Mouse (Mus musculus): Measurements from ENCODE around the gene Kat14. TPM values are rescaled to one million over a fixed set of nuclear protein-coding genes. Genes with fewer than 3 reads are reported as not detected.

The Kat14 gene
- polyA plus RNA-seq, 1 experiment = 28.6 TPM

- TF ChIP-seq POLR2A (IDR thresholded peaks at IDR 0.05; ENCODE audit: borderline replicate concordance, extremely low read depth, low read depth, low read length) (no peak), CTCF (IDR thresholded peaks at IDR 0.05; ENCODE audit: insufficient read depth, low read length) (peak; percentile 36; the same call in 1 of the 2 replicates)
- WGBS = 54% methylated on average over 4 of the region's 4 CpGs
- DNase-seq = no peak
- H3K4me1 ChIP-seq (ENCODE audit: control insufficient read depth, insufficient read depth, low read length) = no peaks in the 10 kb centered on the region
- no peak overlapping the region for H3K4me3 ChIP-seq (replicated peaks; ENCODE audit: extremely low read depth, low read depth, low read length)
Measured at GRCm38 (mm10) chr2:144438424-144438823, 69.6 kb downstream of the Kat14 start.

- no peak for TF ChIP-seq POLR2A (IDR thresholded peaks at IDR 0.05; ENCODE audit: borderline replicate concordance, extremely low read depth, low read depth, low read length)
- no peak for TF ChIP-seq CTCF (IDR thresholded peaks at IDR 0.05; ENCODE audit: insufficient read depth, low read length)
- Histone ChIP-seq H3K4me3 (replicated peaks; ENCODE audit: extremely low read depth, low read depth, low read length) (no peak overlapping the region), H3K4me1 (ENCODE audit: control insufficient read depth, insufficient read depth, low read length) (no peaks in the 10 kb centered on the region)
- no peak for DNase-seq
- WGBS = 53% methylated on average over 3 of the region's 3 CpGs
Measured at GRCm38 (mm10) chr2:144439191-144439700, 70.5 kb downstream of the Kat14 start.

DNA sequence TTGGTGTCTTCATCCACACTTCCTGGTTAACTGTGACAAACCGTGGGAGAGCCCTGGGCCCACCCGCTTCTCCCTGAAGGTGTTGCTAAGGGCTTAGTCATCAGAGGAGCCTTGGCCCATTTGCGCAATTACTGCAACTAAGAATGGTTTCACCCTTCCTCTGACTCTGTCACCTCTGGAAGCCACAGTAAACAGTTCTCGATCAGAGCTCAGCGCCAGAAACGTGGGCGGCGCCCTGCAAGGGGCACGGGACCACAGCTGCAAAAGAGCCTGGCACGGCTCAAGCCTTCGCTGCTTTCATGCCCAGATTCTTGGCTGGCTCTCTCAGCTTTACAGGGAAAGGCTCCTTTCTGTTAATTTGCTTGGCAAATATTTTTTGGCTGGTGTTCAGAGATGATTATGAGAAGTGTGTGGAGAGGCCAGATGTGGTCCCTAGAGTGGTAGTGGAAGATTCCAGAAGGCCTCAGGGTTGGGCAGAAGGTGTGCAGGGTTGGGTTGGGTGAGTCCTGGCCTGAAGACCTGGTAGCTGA is 72.7 kb downstream of the Kat14 start:
- peak; percentile 33 for DNase-seq
- Histone ChIP-seq H3K4me1 (ENCODE audit: control insufficient read depth, insufficient read depth, low read length) (no peaks in the 10 kb centered on the region), H3K4me3 (replicated peaks; ENCODE audit: extremely low read depth, low read depth, low read length) (no peak overlapping the region)
- TF ChIP-seq POLR2A (IDR thresholded peaks at IDR 0.05; ENCODE audit: borderline replicate concordance, extremely low read depth, low read depth, low read length) = no peak
- no peak for TF ChIP-seq CTCF (IDR thresholded peaks at IDR 0.05; ENCODE audit: insufficient read depth, low read length)
- WGBS = 45% methylated on average over 11 of the region's 11 CpGs

- no peak for DNase-seq
- 79% methylated on average over 7 of the region's 7 CpGs for WGBS
- TF ChIP-seq CTCF (IDR thresholded peaks at IDR 0.05; ENCODE audit: insufficient read depth, low read length) = no peak
- no peak for TF ChIP-seq POLR2A (IDR thresholded peaks at IDR 0.05; ENCODE audit: borderline replicate concordance, extremely low read depth, low read depth, low read length)
- no peaks in the 10 kb centered on the region for H3K4me1 ChIP-seq (ENCODE audit: control insufficient read depth, insufficient read depth, low read length)
- H3K4me3 ChIP-seq (replicated peaks; ENCODE audit: extremely low read depth, low read depth, low read length) = no peak overlapping the region
Measured at GRCm38 (mm10) chr2:144446360-144446999, 77.7 kb downstream of the Kat14 start.

DNA sequence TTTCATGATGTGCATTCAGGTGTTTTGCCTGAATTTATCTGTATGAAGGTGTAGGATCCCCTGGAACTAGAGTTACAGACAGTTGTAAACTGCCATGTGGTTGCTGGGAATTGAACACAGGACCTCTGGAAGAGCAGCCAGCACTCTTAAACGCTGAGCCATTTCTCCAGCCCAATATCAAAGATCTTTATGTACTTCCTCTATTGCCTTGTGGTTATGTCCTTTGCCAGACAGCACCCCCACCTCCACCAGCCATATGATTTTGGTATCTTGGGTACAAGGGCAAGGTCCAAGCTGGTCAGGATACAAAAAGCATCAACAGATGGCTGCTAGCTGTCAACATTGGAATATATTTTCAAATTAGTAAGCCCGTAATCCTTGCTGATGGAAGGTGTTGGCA is 81.6 kb downstream of the Kat14 start:
- WGBS = 61% methylated on average over 2 of the region's 2 CpGs
- TF ChIP-seq POLR2A (IDR thresholded peaks at IDR 0.05; ENCODE audit: borderline replicate concordance, extremely low read depth, low read depth, low read length) (no peak), CTCF (IDR thresholded peaks at IDR 0.05; ENCODE audit: insufficient read depth, low read length) (no peak)
- no peak for DNase-seq
- Histone ChIP-seq H3K4me1 (ENCODE audit: control insufficient read depth, insufficient read depth, low read length) (no peaks in the 10 kb centered on the region), H3K4me3 (replicated peaks; ENCODE audit: extremely low read depth, low read depth, low read length) (no peak overlapping the region)

- 12% methylated on average over 8 of the region's 8 CpGs for WGBS
- H3K4me1 ChIP-seq (ENCODE audit: control insufficient read depth, insufficient read depth, low read length) = no peaks in the 10 kb centered on the region
- H3K4me3 ChIP-seq (replicated peaks; ENCODE audit: extremely low read depth, low read depth, low read length) = no peak overlapping the region
- no peak for TF ChIP-seq POLR2A (IDR thresholded peaks at IDR 0.05; ENCODE audit: borderline replicate concordance, extremely low read depth, low read depth, low read length)
- TF ChIP-seq CTCF (IDR thresholded peaks at IDR 0.05; ENCODE audit: insufficient read depth, low read length) = peak; percentile 53
- peak; percentile 60 for DNase-seq
Measured at GRCm38 (mm10) chr2:144452364-144453008, 83.7 kb downstream of the Kat14 start.

Other genes with a start within 250 kb of the Kat14 start
- gene Mgme1, start 98.3 kb upstream of the Kat14 start, polyA plus RNA-seq (2012; rRNA removed) = 2.6 and 3.9 TPM in 2 replicates
- gene Snx5, start 98.1 kb upstream of the Kat14 start, polyA plus RNA-seq (2012; rRNA removed) = 29.7 and 34.7 TPM in 2 replicates
- 6.7 and 7.4 TPM in 2 replicates for gene Ovol2, start 36.8 kb upstream of the Kat14 start, polyA plus RNA-seq (2012; rRNA removed)
- gene Pet117, start within 50 bp of the Kat14 start, polyA plus RNA-seq (2012; rRNA removed) = not detected in 2 replicates
- 1.3 and 2.1 TPM in 2 replicates for gene Dzank1, start 158.4 kb downstream of the Kat14 start, polyA plus RNA-seq (2012; rRNA removed)
- gene Polr3f, start 158.7 kb downstream of the Kat14 start, polyA plus RNA-seq (2012; rRNA removed) = 4.5 and 8.5 TPM in 2 replicates
- 11.9 and 15.4 TPM in 2 replicates for gene Rbbp9, start 181.9 kb downstream of the Kat14 start, polyA plus RNA-seq (2012; rRNA removed)
- gene Sec23b, start 187.2 kb downstream of the Kat14 start, polyA plus RNA-seq (2012; rRNA removed) = 37.7 and 51.0 TPM in 2 replicates
- 3.3 and 4.5 TPM in 2 replicates for gene Smim26, start 225.1 kb downstream of the Kat14 start, polyA plus RNA-seq (2012; rRNA removed)
- gene Dtd1, start 230.9 kb downstream of the Kat14 start, polyA plus RNA-seq (2012; rRNA removed) = 9.9 and 12.4 TPM in 2 replicates